Mouse (Mus musculus) layer of hippocampus, postnatal 36 days (tissue): Measurements from ENCODE around the gene Cygb. TPM values are rescaled to one million over a fixed set of nuclear protein-coding genes. Genes with fewer than 3 reads are reported as not detected.
"Not testable (repeated sequence)": the region's sequence is repeated elsewhere in the genome, so short reads cannot be mapped to it uniquely, and the experiment has no call there.

Source experiments
- DNase-seq, 2 experiments: peaks; one replicate each; pipeline ENCODE4 v3.0.0; 2022
- total RNA-seq, 2 experiments: library from RNA; stranded (reverse); gene quantifications; 2 replicates each; pipeline ENCODE4 v1.2.3; 2021

Gene Cygb
- total RNA-seq, 2 experiments from 2014 or later: 72.2 to 74.8 TPM

DNA sequence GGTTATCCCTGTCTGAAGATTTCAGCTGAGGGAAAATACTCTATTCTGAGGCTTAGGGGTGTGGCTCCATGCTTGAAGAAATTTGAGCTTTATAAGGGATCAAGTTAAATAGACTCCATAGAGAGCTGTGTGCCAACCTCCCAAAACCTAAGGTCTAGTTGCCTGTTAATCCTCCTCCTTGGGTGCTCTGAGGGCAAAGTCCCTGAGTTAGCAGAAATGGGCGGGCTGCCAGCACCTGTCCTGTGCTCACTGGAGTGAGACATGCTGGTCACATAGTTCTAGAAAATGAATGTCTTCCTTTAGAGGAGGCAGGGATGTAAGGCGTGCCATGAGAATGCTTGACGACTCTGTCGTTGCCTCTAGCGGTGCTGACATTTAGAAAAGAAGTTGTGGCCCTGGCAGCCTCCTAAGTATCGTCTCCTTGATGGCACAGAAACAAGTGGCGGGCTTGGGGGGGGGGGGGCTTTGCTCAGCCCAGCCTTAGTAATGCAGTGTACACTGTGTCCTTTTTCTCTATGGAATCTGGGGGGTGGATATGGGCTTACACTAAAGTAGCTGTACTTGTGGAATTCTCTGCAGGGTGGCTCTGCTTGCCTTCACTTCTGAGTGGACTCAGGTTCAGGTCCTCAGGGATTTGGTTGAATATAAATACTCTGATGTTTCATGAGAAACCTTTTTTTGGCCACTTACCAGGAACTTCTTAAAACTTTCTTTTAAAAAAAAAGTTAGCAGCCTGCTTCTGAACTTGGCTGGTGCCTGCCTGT lies 20.7 kb upstream of the Cygb start:
- no peak for DNase-seq

DNA sequence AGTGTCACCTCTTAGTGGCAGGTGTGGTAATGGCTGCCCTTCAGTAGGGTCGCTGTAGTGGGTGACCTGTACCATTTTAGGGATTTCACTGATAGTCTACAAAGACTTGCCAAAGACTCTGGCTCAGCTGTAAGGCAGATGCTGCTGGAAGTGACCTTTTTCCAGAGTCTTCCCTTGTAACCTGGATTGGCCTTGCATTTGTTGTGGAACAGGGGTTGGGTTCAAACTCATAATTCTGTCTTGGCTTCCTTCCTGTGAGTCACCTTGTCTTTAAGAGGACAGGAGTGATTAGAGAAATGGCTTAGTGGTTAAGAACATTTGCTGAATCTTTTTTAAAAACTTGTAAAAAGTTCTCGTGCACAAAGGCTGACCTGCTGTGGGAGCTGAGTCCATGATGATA lies 19.3 kb upstream of the Cygb start:
- DNase-seq: no peak

DNA sequence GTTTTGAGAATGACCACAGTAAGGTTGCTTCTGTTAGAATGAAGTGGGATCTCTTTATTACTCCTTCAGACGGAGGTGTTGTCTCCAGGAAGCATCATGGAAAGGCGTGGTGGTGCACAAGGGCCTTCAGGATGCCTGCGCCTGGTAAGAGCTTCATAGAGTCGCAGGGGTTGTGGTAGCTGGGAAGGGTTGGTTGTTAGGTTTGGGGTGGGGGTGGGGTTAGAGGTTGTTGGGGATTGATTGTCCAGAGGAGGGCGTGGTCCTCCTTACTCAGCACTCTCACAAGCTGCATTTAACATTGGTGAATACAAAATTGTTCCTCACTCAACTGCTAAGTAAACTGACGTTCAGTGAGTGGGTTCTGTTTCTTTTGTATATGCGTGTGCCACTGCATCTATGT lies 18.5 kb upstream of the Cygb start:
- no peak for DNase-seq

DNA sequence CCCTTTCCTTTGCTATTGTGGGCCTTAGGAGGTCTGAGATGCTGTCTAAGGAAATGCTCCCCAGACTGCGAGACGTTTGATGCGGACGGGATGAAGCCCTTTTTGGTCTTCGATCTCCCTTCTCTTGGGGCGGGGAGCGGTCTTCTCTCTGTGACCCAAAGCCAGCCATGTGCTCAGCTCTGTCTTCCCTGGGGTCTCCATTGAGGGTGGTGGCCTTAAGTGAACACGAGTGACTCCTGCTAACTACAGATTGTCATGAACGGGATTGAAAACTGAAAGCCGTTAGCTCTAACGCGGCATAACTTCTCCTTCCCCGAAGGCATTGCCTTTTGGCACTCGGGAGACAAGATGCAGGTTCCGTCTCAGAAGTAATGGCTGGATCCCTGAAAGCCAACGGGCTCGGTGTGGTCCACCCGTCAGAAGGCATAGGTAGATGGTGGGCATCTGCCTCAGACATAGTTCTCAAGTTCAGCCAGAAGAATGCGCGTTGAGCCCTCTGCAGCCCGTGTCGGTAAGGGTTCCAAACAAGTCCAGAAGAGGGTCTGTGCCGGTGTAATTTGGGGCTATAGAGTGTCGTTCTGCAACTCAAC lies 17.8 kb upstream of the Cygb start:
- no peak for DNase-seq

DNA sequence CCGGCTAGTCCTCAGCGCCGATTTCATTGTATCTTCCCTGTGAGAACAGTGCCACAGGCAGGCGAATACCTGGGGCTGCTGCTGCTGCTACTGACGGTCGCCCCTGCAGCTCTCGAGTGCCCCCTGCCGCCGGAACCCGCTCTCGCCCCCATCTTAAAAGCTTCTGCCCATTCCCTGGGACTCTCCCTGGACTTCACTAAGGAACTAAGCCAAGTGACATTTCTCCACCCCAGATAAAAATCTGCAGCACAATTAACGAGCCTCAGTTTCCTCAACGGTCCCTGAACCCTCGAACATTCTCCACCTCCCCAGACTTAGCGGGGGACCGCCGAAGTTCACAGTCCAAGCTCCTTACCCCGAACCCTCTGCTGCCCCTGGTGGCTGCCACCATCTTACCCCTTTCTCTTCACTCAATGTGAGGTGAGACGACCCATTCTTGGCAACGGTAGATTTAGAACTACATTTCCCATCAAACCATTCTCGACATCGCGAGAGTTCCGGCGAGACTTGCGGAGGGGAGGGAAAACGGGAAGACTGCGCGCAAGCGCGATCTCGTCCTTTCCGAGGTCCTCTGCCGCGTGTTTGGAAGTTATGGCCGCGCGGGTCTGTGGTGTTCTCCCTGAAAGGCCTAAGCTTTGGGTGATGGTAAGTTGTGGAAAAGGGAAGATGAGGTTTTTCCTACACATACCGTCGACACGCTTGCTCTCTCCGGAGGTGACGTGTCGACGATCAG lies 17.2 kb upstream of the Cygb start:
- DNase-seq: peak; percentile 95

DNA sequence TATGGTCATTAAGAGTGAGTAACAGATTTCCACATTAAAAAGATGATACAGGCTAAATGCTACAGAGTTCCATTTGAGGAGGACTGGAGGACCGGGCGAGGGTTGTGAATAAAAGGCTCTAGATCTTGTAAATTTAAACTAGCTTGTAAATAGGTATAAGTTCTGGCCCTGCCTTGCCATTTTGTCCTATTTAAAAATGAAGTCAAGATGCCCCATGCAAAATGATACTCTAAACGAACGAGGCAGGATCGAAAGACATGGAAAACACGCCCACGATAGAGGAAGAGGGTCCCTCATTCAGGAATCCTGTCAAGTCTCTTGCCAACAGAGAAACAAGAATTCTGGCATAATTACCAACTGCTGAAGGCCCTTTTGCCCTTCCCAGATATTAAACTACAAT lies 16.3 kb upstream of the Cygb start:
- DNase-seq: no peak

DNA sequence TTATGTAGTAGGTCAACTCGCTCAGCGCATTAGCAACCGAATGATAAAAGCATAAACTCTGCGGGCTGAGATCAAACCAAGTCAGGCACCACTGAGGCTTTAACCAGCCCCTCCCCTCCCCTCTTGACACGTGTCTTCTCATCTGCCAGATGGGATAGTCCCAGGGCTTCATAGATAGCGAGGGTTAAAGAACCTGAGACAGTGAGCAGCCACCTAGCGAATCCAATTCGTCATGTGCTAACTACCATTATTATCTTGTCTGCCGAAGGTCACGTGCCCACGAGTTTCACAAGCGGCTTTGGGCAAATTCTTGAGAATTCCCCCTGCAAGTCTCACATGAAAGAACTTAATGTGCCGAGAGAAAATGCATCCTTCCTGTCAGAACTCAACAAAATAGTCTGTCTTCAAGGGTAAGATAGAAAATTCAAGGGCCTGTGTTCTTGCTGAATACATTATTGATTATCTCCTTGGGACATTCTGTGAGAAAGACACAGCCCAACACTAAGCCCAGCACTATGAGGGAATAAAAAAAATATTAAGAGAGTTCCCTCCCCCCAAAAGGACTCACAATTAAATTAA lies 15.8 kb upstream of the Cygb start:
- DNase-seq: no peak

DNA sequence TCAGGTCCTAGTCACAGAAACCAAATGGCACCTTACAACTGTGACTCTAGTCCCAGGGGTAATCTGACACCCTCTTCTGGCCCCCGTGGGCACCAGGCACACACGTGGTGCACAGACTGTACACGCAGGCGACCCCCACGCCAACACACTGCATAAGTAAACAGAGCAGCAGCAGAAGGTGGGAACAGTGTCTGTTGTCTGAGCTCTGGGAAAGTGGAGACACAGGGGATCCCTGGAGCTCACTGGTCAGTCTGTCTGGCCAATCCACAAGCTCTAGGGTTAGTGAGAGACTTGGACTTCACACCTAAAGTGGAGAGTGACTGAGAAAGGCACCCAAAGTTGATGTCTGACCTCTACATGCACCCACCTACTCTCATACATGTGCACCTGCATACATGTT lies 15.2 kb upstream of the Cygb start:
- no peak for DNase-seq

DNA sequence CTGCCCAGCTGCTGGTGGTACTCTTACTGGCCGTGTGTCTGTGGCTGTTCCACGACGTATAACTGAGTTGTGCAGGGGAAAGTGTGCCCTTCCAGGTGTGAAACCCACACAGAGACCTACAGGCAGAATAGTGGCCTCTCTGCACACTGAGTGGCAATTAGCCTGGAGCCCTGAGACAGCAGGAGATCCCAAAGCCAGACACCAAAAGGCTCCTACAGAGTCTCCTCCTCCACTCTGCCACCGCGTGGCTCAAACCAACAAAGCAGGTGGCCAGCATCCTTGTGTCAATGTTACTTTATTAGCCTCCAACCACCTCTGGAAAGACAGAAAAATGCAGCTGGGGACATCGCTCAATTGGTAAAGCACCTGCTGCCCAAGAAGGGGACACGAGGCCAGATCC lies 14.7 kb upstream of the Cygb start:
- DNase-seq: no peak

DNA sequence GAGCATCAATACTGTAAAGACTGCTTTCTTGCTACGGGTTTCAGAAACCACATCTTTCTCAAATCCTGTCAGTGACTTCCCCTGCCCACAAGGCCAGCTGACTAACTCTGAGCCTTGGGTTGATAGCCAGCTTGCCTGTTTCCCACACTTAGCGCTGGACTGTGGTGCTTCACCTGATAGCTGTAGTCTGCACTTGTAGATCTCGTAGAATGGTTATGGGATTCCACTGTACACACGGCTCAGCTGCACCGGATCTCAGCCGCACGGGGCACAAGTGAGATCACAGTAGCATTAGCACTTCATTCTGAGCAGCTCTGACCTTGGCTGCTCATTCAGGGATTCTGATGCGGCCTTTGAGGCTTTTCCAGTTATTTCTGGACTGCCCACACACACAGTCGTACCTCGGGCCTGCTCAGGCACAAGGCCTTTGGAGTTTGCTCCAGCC lies 14.3 kb upstream of the Cygb start:
- no peak for DNase-seq

DNA sequence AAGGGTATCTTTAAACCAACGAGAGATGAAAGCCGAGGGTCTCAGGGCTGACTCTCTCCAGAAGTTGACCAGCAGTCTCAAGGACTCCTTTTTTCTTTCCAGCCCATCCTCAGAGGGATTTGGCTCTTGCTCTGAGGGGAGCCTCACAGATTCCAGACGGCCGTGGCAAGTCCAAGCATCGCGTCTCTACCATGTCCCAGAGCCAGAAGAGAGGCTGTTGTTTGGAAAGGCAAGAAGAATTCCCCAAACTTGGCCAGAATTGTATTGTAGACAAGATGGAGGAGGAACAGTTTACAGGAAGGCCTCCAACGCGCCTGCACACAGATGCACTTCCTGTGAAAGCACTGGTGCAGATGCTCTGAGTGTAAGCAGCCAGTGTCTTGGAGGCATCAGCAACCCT lies 13.8 kb upstream of the Cygb start:
- DNase-seq: no peak

DNA sequence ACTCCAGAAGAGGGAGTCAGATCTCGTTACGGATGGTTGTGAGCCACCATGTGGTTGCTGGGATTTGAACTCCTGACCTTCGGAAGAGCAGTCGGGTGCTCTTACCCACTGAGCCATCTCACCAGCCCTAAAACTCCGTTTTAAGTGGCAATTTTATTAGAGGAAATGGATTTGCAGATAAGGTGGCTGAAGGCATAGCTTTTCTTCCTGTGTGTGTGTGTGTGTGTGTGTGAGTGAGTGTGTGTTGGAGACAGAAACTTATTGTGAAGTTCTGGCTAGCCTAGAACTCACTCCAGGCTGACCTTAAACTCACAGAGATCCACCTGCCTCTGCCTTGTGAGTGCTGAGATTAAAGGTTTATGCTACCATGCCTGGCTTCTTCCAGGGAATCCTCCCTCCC lies 12.9 kb upstream of the Cygb start:
- DNase-seq: not testable (repeated sequence)

DNA sequence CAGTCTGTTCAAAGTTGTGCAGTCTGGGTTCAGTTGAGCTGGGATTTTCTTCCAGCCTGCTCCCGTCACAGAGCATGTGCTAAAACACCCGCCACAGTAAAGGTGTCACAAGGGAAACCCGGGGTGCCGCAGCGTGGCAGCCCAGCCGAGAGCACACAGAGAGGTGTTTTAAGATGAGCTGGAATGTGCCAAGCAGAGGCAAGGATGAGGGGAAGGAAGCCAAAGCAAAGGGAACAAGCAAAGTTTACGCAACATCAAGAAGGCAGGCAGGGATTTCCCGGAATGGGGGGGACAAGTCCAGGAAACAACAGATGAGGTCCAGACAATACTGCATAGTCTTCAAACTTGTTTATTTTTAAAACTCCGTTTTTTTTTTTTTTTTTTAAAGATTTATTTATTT lies 12.5 kb upstream of the Cygb start:
- DNase-seq: no peak

DNA sequence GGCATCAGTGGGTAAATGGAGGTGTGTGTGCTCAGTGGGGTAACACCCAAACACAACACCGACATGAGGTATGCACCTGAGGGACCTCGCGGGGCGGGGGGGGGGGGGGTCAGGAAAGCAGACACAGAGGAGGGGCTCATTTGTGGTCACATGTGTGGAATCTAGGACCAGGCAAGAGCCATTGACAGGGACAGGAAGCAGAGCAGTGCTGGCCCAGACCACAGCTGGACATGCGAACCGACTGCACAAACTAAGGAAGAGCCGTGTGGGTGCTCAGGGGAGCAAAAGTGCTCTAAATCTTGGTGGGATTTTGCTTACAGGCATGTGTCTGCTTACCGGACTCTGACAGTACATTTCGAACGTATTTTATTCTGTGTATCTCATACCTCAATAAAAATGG lies 11.2 kb upstream of the Cygb start:
- no peak for DNase-seq

DNA sequence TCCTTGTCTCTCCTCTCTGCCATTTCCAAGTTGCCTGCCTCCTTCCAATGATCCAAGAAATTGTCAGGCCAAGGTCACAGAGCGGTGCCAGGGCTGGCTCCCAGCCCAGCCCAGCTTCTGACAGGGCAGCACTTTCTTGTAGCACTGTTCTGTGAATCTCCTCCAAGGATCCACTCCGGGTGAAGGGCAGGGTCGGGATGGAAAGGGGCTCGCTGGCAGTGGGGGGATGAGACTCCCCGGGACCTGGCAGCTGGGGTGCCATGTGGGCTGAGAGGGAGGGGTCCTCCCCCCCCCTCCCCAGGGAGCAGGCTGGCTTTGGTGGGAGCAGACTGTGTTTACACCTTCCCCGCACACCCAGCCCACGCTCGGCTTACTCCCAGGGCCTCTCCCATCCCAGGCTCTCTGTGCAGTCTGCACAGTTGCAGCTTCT lies 7.8 kb upstream of the Cygb start:
- DNase-seq: peak; percentile 63 to 67

DNA sequence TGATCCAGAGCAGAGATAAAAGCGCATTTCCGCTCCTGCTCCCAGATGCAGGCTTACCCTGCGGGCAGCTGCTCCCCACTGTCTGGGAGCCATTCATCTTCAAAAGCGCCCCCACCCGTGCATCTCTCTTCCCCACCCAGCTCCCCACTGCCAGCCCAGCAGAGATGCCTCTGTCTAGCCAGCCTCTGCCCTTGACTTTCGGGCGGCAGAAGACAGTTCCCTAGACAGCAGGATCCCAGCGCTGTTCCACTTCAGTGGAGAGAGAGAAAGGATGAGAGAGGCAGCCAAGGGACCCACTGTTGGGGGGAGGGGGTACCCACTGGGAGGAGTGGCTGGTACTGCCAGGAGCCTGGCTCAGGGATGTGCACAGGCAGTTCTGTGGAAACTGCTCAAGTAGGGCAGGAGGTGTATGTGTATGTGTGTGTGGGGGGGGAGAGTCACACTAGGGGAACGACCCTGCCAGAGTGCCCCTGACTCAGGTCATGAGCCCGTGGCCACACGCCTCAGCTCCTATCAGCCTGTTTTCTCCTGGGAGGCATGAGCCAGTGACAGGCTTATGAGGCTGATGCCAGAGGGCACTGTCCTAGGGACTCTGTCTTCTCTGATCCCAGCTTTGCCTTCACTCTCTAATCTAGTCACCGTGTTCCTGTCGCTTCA lies 7.3 kb upstream of the Cygb start:
- DNase-seq: peak; percentile 47 to 65

DNA sequence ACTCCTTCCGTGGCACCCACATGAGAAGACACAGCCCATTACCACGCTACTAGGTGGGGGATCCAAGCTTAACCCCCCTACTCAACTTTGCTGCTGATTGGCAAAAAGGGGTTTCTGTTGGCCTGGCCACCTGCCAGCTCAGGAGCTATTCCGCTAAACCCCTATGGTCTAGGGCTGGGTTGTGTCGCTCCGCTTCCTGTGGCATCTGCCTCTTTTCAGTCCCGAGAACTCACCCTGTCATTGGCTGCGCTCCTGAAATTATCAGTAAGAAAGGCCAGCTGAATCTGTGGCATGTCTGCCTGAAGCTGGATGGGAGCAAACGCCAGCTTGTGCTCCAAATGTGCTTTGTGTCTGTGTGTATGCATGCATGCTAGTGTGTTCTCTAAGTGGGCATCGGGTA lies 6.1 kb upstream of the Cygb start:
- DNase-seq: no peak

DNA sequence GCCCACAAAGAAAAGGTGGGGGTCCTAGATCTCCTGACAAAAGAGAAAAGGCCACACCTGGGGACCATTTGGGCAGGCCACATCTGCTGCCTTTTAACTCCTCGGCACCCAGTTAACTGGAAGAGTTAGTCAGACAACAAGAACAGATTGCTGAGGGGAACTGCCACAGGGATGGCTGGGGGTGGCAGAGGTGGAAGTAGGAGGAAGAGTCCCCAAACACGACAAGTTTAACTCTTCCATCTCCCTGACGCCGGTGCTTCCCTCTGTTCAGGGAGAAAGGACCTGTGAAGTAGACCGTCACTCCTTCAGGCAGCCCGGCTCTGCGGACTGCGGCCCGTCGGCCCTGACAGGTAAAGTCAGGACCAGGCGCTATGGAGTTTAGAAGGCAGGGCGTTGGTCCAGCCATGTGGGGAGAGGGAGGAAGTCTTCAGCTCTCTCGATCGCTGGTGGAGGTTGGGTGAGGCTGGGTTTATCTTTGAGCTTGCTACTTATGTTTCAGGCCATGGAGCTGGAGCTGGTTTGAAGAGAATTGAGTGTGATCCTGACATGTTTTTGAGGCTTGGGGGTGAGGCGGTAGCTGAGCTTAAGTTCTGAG lies 5.0 kb upstream of the Cygb start:
- no peak for DNase-seq

DNA sequence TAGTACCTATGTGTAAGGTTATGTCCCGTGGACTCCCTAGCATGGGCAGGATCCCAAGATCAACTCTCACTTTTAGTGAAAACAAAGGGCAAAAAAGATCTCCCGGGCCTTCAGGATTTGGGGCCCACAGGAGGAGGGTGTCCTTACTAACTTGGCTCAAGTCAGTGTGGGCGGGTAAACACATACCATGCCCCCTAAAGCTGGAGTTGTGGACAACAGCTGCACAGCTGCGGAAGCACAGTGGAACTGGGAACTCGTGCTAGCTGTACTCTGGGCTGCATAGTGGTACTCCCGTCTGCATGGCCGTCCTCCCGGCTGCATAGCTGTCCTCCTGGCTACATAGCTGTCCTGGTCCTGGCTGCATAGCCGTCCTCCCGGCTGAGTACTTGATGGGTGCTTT lies 4.1 kb upstream of the Cygb start:
- no peak for DNase-seq

DNA sequence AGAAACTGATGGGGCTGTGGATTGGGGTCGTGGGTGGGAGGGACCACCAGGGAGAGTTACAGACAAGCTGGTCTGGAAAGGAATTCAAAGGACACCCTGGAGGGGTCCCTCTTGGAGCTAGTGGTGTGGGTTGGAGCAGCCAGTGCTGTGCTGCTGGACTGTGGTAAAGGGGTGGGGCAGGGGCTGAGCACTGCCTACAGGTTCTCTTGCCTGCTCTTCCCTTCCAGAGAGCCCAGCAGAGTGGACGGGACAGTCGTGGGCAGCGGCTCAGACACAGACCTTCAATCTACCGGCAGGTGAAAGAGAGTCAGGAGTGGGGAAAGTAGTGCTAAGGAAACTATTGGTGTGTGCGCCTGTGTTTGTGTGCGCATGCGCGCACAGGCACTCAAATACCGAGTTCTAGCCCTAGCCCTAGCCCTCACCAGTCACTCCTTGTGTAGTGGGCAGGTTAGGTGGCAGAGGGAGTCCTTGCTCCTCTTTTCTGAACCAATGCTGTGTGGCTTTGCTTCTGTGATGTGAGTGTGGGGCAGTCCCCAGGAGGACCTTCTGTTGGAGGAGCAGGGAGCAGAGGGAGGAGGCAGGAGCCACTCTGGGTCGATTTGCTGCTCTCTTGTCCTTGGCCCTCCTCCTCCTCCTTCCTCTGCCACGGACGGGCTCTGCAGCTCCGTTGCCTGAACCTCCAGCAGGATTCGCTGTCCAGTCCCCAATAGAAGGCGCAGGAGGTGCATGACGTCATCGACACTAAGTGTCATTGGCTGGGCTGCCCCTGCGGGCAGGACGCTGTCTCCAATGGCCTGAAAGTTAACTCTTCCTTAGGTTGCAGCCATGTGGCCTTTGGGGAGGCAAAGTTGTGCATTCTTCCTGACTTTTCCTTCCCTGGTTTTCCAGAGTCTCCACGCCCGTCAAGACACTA lies 3.5 kb upstream of the Cygb start:
- DNase-seq: peak; percentile 81 to 86
